Mouse (Mus musculus): ENCODE measurements around the gene Olfr1240. TPM values are rescaled to one million over a fixed set of nuclear protein-coding genes. Genes with fewer than 3 reads are reported as not detected.

The Olfr1240 gene
- total RNA-seq (2021), result not detected
- long read RNA-seq, experiment 1, result 0 reads
- long read RNA-seq, experiment 2, result 0 reads

GRCm38 (mm10) chr2:89442900-89443299, at the start of gene Olfr1240:
Olfr1240 (minus strand) TSS chr2:89443000.
- DNase-seq, result no peak

- DNase-seq, result no peak
These were observed 44.2 kb upstream of the Olfr1240 start, which contains the start of gene Olfr1241 for GRCm38 (mm10) chr2:89487026-89487425. Olfr1241 (minus strand) TSS chr2:89487126.

- no peak for DNase-seq
These were observed 22.5 kb downstream of the Olfr1240 start, which contains the start of gene Olfr1239 for GRCm38 (mm10) chr2:89420307-89420706. Olfr1239 (minus strand) TSS chr2:89420407.

GRCm38 (mm10) chr2:89414557-89414956, 28.2 kb downstream of the Olfr1240 start:
- no peak for DNase-seq

GRCm38 (mm10) chr2:89409576-89409975, 33.2 kb downstream of the Olfr1240 start, which contains the start of gene Olfr1238:
Olfr1238 (minus strand) TSS chr2:89409676.
- DNase-seq, result no peak

GRCm38 (mm10) chr2:89400882-89401281, 41.9 kb downstream of the Olfr1240 start:
- no peak for DNase-seq

Other genes starting within 250 kb of the Olfr1240 start
- not detected for gene Olfr1226, start 243.0 kb downstream of the Olfr1240 start, total RNA-seq (2021)
- not detected for gene Olfr1228, start 188.9 kb downstream of the Olfr1240 start, total RNA-seq (2021)
- gene Olfr1229, start 155.0 kb downstream of the Olfr1240 start, total RNA-seq (2021), result not detected
- not detected for gene Olfr1230, start 145.7 kb downstream of the Olfr1240 start, total RNA-seq (2021)
- gene Olfr1231, start 135.9 kb downstream of the Olfr1240 start, total RNA-seq (2021), result not detected
- not detected for gene Olfr1232, start 113.3 kb downstream of the Olfr1240 start, total RNA-seq (2021)
- gene Olfr1233, start 100.6 kb downstream of the Olfr1240 start, total RNA-seq (2021), result not detected
- gene Olfr1234, start 78.1 kb downstream of the Olfr1240 start, total RNA-seq (2021), result not detected
- gene Olfr1238, start 33.3 kb downstream of the Olfr1240 start, total RNA-seq (2021), result not detected
- not detected for gene Olfr1239, start 22.6 kb downstream of the Olfr1240 start, total RNA-seq (2021)
- gene Olfr1241, start 44.1 kb upstream of the Olfr1240 start, total RNA-seq (2021), result not detected
- not detected for gene Olfr1242, start 55.3 kb upstream of the Olfr1240 start, total RNA-seq (2021)
- not detected for gene Olfr1243, start 88.5 kb upstream of the Olfr1240 start, total RNA-seq (2021)
- not detected for gene Olfr1245, start 135.4 kb upstream of the Olfr1240 start, total RNA-seq (2021)
- not detected for gene Olfr1246, start 150.2 kb upstream of the Olfr1240 start, total RNA-seq (2021)
- gene Olfr1247, start 171.1 kb upstream of the Olfr1240 start, total RNA-seq (2021), result not detected
- gene Olfr1248, start 175.2 kb upstream of the Olfr1240 start, total RNA-seq (2021), result not detected
- gene Olfr1249, start 192.0 kb upstream of the Olfr1240 start, total RNA-seq (2021), result not detected
- not detected for gene Olfr1250, start 218.5 kb upstream of the Olfr1240 start, total RNA-seq (2021)
- gene Olfr1251, start 228.9 kb upstream of the Olfr1240 start, total RNA-seq (2021), result not detected